Mouse (Mus musculus): ENCODE data around the gene Ltbp3. TPM values are rescaled to one million over a fixed set of nuclear protein-coding genes. Genes with fewer than 3 reads are reported as not detected.

The Ltbp3 gene
- total and polyA plus RNA-seq, 3 experiments, result 0.13 to 0.22 TPM; not detected in 1

GRCm38 (mm10) chr19:5695849-5696462, 44.7 kb upstream of the Ltbp3 start:
- TF ChIP-seq POLR2AphosphoS5 (IDR thresholded peaks at IDR 0.05; ENCODE audit: insufficient replicate concordance, low read depth, low read length) (no peak), GATA2 (IDR thresholded peaks at IDR 0.05; ENCODE audit: borderline replicate concordance, low read depth, low read length) (no peak), CTCF (IDR thresholded peaks at IDR 0.05; ENCODE audit: low read depth, low read length) (no peak), TAL1 (conservative IDR thresholded peaks at IDR 0.05; ENCODE audit: low read depth, low read length) (no peak), GATA1 (IDR thresholded peaks at IDR 0.05; ENCODE audit: borderline replicate concordance, low read length) (no peak)
- ATAC-seq (ENCODE audit: extremely low read depth, insufficient number of reproducible peaks, low FRiP score, poor library complexity, severe bottlenecking) (no peak), DNase-seq (ENCODE audit: low spot score) (no peak)
- peaks cover 38% of the 10 kb centered on the region for H3K4me1 ChIP-seq (ENCODE audit: insufficient read depth, low read depth, low read length)
- peaks cover 99% of the 10 kb centered on the region for H3K36me3 ChIP-seq (replicated peaks)
- H3K4me3 ChIP-seq (ENCODE audit: low read depth, low read length), result no peak overlapping the region
- no peaks in the 10 kb centered on the region for H3K9me3 ChIP-seq (replicated peaks)
- no peaks in the 10 kb centered on the region for H3K27me3 ChIP-seq (ENCODE audit: insufficient read depth, low read length)

GRCm38 (mm10) chr19:5704163-5704800, 36.4 kb upstream of the Ltbp3 start, which contains the start of gene Kcnk7:
TSS of gene Kcnk7 (plus strand) at chr19:5704367.
- peaks cover 40% of the 10 kb centered on the region for H3K4me1 ChIP-seq (ENCODE audit: insufficient read depth, low read depth, low read length)
- H3K27me3 ChIP-seq (ENCODE audit: insufficient read depth, low read length), result no peaks in the 10 kb centered on the region
- peaks cover 96% of the 10 kb centered on the region for H3K36me3 ChIP-seq (replicated peaks)
- DNase-seq (ENCODE audit: low spot score) (peak; percentile 67), ATAC-seq (ENCODE audit: extremely low read depth, insufficient number of reproducible peaks, low FRiP score, poor library complexity, severe bottlenecking) (no peak)
- H3K4me3 ChIP-seq (ENCODE audit: low read depth, low read length), result peak within 1 kb of the TSS; percentile 66; the same call in 1 of the 2 replicates
- no peaks in the 10 kb centered on the region for H3K9me3 ChIP-seq (replicated peaks)
- TF ChIP-seq TAL1 (conservative IDR thresholded peaks at IDR 0.05; ENCODE audit: low read depth, low read length) (no peak), CTCF (IDR thresholded peaks at IDR 0.05; ENCODE audit: low read depth, low read length) (no peak), POLR2AphosphoS5 (IDR thresholded peaks at IDR 0.05; ENCODE audit: insufficient replicate concordance, low read depth, low read length) (no peak), GATA2 (IDR thresholded peaks at IDR 0.05; ENCODE audit: borderline replicate concordance, low read depth, low read length) (no peak), GATA1 (IDR thresholded peaks at IDR 0.05; ENCODE audit: borderline replicate concordance, low read length) (no peak)

GRCm38 (mm10) chr19:5704801-5705571, 35.7 kb upstream of the Ltbp3 start:
- ATAC-seq (ENCODE audit: extremely low read depth, insufficient number of reproducible peaks, low FRiP score, poor library complexity, severe bottlenecking), result peak; percentile 65
- peaks cover 94% of the 10 kb centered on the region for H3K36me3 ChIP-seq (replicated peaks)
- DNase-seq (ENCODE audit: low spot score), result peak; percentile 83
- H3K9me3 ChIP-seq (replicated peaks), result no peaks in the 10 kb centered on the region
- H3K4me1 ChIP-seq (ENCODE audit: insufficient read depth, low read depth, low read length), result peaks cover 41% of the 10 kb centered on the region
- H3K4me3 ChIP-seq (ENCODE audit: low read depth, low read length), result peak overlapping the region; percentile 66; the same call in 1 of the 2 replicates
- H3K27me3 ChIP-seq (ENCODE audit: insufficient read depth, low read length), result no peaks in the 10 kb centered on the region
- TF ChIP-seq TAL1 (conservative IDR thresholded peaks at IDR 0.05; ENCODE audit: low read depth, low read length) (no peak), POLR2AphosphoS5 (IDR thresholded peaks at IDR 0.05; ENCODE audit: insufficient replicate concordance, low read depth, low read length) (no peak), CTCF (IDR thresholded peaks at IDR 0.05; ENCODE audit: low read depth, low read length) (no peak), GATA1 (IDR thresholded peaks at IDR 0.05; ENCODE audit: borderline replicate concordance, low read length) (no peak), GATA2 (IDR thresholded peaks at IDR 0.05; ENCODE audit: borderline replicate concordance, low read depth, low read length) (no peak)

- peaks cover 95% of the 10 kb centered on the region for H3K36me3 ChIP-seq (replicated peaks)
- no peak for DNase-seq (ENCODE audit: low spot score)
- H3K27me3 ChIP-seq (ENCODE audit: insufficient read depth, low read length), result no peaks in the 10 kb centered on the region
- no peak for ATAC-seq (ENCODE audit: extremely low read depth, insufficient number of reproducible peaks, low FRiP score, poor library complexity, severe bottlenecking)
- TF ChIP-seq POLR2AphosphoS5 (IDR thresholded peaks at IDR 0.05; ENCODE audit: insufficient replicate concordance, low read depth, low read length), result no peak
- no peak for TF ChIP-seq GATA1 (IDR thresholded peaks at IDR 0.05; ENCODE audit: borderline replicate concordance, low read length)
- no peak for TF ChIP-seq GATA2 (IDR thresholded peaks at IDR 0.05; ENCODE audit: borderline replicate concordance, low read depth, low read length)
- TF ChIP-seq CTCF (IDR thresholded peaks at IDR 0.05; ENCODE audit: low read depth, low read length), result no peak
- TF ChIP-seq TAL1 (conservative IDR thresholded peaks at IDR 0.05; ENCODE audit: low read depth, low read length), result no peak
- peaks cover 62% of the 10 kb centered on the region for H3K4me1 ChIP-seq (ENCODE audit: insufficient read depth, low read depth, low read length)
- no peak overlapping the region for H3K4me3 ChIP-seq (ENCODE audit: low read depth, low read length)
- H3K9me3 ChIP-seq (replicated peaks), result no peaks in the 10 kb centered on the region
Measured at GRCm38 (mm10) chr19:5710068-5710467, 30.6 kb upstream of the Ltbp3 start.

GRCm38 (mm10) chr19:5710581-5710980, 30.1 kb upstream of the Ltbp3 start:
- TF ChIP-seq POLR2AphosphoS5 (IDR thresholded peaks at IDR 0.05; ENCODE audit: insufficient replicate concordance, low read depth, low read length), result no peak
- TF ChIP-seq CTCF (IDR thresholded peaks at IDR 0.05; ENCODE audit: low read depth, low read length), result no peak
- no peak for TF ChIP-seq GATA2 (IDR thresholded peaks at IDR 0.05; ENCODE audit: borderline replicate concordance, low read depth, low read length)
- TF ChIP-seq TAL1 (conservative IDR thresholded peaks at IDR 0.05; ENCODE audit: low read depth, low read length), result no peak
- no peak for TF ChIP-seq GATA1 (IDR thresholded peaks at IDR 0.05; ENCODE audit: borderline replicate concordance, low read length)
- ATAC-seq (ENCODE audit: extremely low read depth, insufficient number of reproducible peaks, low FRiP score, poor library complexity, severe bottlenecking) (no peak), DNase-seq (ENCODE audit: low spot score) (no peak)
- no peaks in the 10 kb centered on the region for H3K27me3 ChIP-seq (ENCODE audit: insufficient read depth, low read length)
- no peaks in the 10 kb centered on the region for H3K9me3 ChIP-seq (replicated peaks)
- peaks cover 96% of the 10 kb centered on the region for H3K36me3 ChIP-seq (replicated peaks)
- H3K4me3 ChIP-seq (ENCODE audit: low read depth, low read length), result no peak overlapping the region
- peaks cover 62% of the 10 kb centered on the region for H3K4me1 ChIP-seq (ENCODE audit: insufficient read depth, low read depth, low read length)

GRCm38 (mm10) chr19:5711218-5711617, 29.5 kb upstream of the Ltbp3 start:
- DNase-seq (ENCODE audit: low spot score) (no peak), ATAC-seq (ENCODE audit: extremely low read depth, insufficient number of reproducible peaks, low FRiP score, poor library complexity, severe bottlenecking) (no peak)
- no peak overlapping the region for H3K4me3 ChIP-seq (ENCODE audit: low read depth, low read length)
- H3K4me1 ChIP-seq (ENCODE audit: insufficient read depth, low read depth, low read length), result peaks cover 62% of the 10 kb centered on the region
- no peaks in the 10 kb centered on the region for H3K9me3 ChIP-seq (replicated peaks)
- TF ChIP-seq CTCF (IDR thresholded peaks at IDR 0.05; ENCODE audit: low read depth, low read length) (peak; percentile 63), TAL1 (conservative IDR thresholded peaks at IDR 0.05; ENCODE audit: low read depth, low read length) (no peak), POLR2AphosphoS5 (IDR thresholded peaks at IDR 0.05; ENCODE audit: insufficient replicate concordance, low read depth, low read length) (no peak)
- H3K27me3 ChIP-seq (ENCODE audit: insufficient read depth, low read length), result no peaks in the 10 kb centered on the region
- H3K36me3 ChIP-seq (replicated peaks), result peaks cover 96% of the 10 kb centered on the region
